Mouse (Mus musculus) left cerebral cortex, postnatal 36 days (tissue): ENCODE measurements around the gene Atf7. TPM values are rescaled to one million over a fixed set of nuclear protein-coding genes. Genes with fewer than 3 reads are reported as not detected.

Experiments
- DNase-seq, 2 experiments: peaks; one replicate each; pipeline ENCODE4 v3.0.0; 2021 to 2022; ENCODE audit warnings: low spot score in 2 of 2, mixed read lengths in 1 of 2
- intact Hi-C: fragments of 180-260 bp; cut with DNase I; formaldehyde crosslinking; loops from one replicate; pipeline ENCODE4 v1.15.1; 2025
- total RNA-seq, 2 experiments: library from RNA; stranded (reverse); gene quantifications; 2 replicates each; pipeline ENCODE4 v1.2.3; 2021

Gene Atf7
- total RNA-seq, 2 experiments from 2014 or later, result 27.1 to 43.0 TPM

DNA sequence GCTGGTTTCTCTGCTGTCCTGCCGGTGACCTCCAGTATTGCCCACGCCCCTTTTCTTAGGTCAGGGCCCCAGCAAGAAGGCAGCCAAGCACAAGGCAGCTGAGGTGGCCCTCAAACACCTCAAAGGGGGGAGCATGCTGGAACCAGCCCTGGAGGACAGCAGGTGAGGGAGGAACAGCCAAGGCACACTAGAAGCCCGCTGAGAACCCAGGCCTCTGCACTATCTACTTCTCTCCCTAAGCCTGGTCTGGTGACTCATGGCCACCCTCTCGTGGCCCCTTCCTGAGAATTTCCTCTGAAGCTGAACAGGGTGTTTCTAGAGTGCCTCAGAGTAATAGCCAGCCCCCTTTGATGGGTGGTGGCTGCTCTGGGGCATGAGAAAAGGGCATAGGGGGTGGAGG lies 104.8 kb downstream of the Atf7 start:
- DNase-seq, result no peak
- intact Hi-C loops, result loop anchor here (10.0 kb wide), 1 partner anchor 144 kb away; no protein-coding TSS in a partner anchor

DNA sequence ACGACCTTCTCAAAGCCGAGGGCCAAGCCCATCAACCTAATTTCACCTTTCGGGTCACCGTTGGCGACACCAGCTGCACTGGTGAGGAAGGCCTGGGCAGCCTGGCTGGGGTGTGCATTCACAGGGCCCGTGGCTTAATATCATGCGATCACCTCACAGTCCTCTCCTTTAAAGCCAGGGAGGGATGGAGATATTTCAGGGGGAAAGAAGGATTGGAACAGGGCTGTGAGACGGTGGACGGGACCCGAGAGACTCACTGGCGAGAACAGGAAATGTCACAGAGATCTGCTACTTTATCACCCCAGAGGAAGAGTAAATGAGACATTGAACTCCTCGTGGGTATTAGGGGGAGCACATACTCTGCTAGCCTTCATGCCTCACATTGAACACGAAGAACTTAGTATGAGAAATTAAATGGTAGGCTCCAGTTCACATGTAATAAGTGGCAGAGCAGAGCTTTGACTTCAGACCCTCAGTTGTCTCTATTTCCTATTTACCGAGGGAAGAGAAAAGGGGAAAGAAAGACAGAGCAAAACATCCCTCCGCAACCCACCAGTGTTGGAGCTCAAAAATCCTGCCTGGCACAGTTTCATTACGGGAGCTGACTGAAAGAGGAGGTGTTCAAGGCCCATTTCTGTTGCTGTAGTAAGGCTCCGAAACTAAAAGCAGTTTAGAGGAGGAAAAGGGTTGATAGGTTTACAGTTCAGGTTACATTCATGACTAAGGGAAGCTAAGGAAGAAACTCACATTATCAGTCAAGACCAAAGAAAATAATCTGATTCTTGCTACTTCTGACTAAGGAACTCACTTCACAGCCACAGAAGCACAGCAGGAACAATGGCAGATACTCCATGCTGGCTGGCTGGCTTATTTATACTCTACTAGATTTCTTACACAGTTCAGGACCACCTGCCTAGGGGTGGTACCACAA lies 105.8 kb downstream of the Atf7 start:
- intact Hi-C loops, result loop anchor here (2.0 to 10.0 kb wide), 2 partner anchors 67 to 145 kb away; no protein-coding TSS in a partner anchor
- no peak for DNase-seq

DNA sequence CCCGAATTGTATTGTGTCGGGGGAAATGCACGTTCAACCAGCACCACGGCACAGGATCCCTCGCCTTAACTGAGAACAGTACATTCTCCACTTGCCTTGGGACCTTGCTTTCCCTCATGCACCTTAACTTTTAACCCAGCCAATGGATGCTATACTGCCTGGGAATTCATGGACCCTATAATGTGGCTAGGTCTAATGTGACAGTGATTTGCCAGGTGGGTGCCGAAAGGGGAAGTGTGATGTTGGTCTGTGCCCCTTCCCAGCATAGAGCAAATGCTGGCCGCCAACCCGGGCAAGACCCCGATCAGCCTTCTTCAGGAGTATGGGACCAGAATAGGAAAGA lies 106.4 kb downstream of the Atf7 start:
- no peak for DNase-seq
- intact Hi-C loops, result loop anchor here (1.0 to 2.0 kb wide), 2 partner anchors 49 to 68 kb away; partner anchors contain the start of gene Pcbp2

DNA sequence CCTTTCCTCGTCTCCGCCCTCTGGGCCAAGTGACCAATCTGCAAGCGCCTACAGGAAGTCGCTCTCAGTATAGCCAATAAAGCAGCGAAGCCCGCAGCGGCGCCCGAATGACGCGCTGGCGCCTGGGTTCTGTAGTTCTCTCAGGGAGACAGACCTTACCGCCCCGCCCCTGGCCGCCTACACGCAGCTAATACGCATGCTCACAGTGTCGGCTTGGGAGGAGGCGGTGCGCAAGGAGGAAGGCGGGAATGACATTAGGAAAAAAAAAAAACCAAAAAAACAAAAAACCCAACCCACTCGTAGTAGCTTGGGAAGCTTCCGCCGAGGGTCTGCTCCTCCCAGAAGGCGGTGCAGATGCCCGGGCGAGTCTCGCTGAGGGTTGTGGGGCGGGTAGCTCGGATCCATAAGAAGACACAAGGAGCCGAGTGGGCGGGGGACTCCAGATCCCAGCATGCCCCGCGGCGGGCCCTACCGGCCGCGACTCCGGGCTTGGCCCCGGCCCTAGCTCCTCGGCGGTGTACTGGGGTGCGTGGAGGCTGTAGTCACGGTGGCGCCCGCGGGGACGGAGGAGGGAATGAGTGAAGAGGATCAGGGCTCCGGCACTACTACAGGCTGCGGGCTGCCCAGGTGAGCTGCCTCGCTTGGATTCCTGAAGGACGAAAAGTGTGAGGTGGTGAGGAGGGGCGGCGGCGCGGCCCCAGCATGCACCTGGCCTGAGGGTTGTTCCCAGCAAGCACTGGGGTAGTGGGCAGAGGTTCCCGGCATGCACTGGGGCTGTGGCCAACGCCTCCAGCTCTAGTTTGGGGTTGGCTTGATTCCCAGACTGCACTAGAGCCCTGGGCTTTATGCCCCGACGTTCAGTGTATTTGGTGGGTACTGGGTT lies 107.0 kb downstream of the Atf7 start, which contains the start of gene Tarbp2:
TSS of gene Tarbp2 (plus strand) at position 217 of the 883 bp plus-strand sequence.
- intact Hi-C loops, result loop anchor here (1.0 to 2.0 kb wide), 2 partner anchors 48 to 69 kb away; partner anchors contain the start of gene Pcbp2
- peak; percentile 100 for DNase-seq

DNA sequence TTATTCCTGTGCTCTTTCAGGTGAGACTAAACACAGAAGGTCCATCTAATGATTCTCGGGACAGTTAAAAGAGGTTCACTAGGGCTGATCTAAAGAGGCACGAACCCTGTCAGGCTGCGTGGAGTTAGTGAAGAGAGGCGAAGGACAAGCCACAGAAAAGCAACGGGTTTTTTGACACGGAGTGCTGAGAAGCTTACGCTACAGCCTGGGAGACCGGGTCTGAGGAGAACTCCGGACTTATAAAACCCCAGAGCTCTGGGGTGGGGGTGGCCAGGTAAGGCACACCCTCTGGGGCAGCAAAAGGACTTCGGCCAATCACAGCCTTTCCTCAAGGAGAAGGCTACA lies 107.7 kb downstream of the Atf7 start:
- intact Hi-C loops, result no loop called here
- DNase-seq, result no peak

DNA sequence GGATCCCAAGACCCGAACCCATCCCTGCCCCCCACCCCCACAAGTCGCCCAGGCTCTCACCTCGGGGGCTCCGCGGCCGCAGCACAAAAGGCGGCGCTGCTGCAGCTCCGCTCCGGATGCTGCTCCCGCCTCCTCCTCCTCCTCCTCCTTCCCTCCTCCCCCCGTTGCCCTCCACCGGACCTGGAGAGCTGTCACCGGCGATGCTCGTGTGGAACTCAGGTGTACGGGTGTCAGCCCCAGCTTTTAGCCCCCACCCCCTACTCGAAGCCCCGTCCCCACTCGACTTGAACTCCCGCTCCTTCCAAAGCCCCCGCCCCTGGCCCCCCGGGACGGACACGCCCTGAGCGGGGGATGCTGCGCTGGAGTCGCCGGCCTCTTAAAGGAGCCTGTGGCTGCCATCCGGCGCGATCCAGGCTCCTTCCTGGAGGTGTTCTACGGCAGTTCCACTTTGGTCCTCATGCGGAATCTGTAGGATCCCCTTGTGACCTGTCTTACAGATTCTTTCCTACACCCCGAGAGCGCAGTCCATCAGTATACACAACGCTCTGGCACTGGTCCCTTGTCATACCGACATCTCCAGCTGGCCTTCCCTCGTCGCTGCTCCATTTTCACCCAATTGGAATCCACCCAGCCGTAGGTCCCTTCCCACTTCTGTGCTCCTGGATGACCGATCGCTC lies 108.4 kb downstream of the Atf7 start, which contains the start of gene Map3k12:
TSS of gene Map3k12 (minus strand) at position 337 of the 677 bp plus-strand sequence.
- DNase-seq, result peak; percentile 84 to 86
- intact Hi-C loops, result no loop called here

DNA sequence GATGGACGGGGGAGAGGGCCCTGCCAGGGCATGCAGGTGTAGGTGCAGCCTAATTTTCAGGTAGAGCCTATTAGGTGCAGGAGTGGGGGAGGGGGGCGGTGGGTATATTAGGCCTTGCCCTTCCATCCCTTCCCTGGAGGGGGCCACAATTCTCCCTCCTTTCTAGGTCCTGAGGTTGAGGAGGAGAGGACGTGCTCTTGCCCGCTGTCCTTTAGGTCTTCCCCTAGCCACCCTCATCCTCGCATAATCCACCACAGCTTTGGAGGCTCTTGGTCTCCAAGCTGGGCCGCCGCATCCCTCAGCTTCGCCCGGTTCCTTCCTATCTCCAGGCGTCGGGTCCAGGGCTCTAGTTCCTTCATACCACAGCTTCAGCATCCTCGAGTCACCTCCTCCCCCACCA lies 109.0 kb downstream of the Atf7 start:
- DNase-seq, result peak in 1 of 2 experiments; percentile 42
- intact Hi-C loops, result no loop called here

DNA sequence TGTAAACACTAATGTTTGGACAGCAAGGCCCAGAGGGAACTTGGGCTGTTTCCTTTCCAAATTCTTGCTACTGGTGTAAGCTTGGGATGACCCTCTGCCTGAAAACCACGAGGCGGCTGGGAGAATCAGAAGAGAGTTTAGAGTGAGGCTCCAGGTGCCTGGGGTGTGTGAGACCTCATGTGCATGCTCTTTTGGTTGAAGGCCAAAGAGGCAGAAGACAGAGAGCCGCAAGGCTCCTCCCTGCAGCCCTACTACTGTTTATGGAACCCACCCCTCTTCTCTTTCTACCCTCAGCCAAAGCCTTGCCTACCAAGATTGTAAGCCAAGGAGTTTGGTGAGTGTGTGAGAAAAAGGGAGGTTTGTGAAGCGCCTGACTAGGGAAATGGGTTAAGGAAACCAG lies 109.5 kb downstream of the Atf7 start:
- intact Hi-C loops, result no loop called here

DNA sequence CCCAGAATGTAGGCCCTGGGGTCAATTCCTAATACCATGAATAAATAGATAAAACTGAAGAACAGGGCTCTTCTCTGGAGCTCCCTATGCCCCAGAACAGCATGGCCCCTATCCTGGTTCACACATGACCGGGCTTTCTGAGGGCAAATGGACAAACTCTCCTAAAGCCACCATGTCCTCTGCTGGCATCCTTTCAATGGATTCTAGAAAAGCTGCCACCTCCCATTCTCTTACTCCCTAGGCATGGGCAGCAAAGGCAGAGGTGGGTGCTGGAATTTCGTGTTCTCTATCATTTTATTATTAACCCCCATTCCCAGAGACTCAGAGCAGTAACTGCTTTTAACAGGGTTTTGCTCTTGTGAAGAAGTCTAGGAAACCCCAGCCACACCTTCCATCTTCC lies 110.0 kb downstream of the Atf7 start:
- intact Hi-C loops, result no loop called here
- DNase-seq, result no peak

More for the DNA sequence above, 109.5 kb downstream of the Atf7 start:
- no peak for DNase-seq

DNA sequence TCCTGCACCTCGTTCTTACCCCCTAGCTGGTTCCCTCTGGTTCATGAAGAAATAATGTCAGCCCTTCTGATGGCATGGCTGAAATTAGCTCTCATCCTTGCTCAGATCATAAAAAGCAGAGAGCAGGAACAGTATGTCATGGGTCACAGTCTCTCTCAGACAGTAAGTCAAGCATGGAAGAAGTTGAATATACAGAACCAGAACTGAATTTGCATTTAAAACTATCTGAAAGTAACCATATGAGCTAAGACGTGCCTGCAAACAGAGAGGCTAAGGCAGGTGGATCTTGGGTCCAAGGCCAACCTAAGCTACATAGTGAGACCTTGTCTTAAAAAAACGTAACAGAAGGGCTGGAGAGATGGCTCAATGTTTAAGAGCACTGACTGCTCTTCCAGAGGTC lies 112.3 kb downstream of the Atf7 start:
- intact Hi-C loops, result no loop called here
- DNase-seq, result no peak

DNA sequence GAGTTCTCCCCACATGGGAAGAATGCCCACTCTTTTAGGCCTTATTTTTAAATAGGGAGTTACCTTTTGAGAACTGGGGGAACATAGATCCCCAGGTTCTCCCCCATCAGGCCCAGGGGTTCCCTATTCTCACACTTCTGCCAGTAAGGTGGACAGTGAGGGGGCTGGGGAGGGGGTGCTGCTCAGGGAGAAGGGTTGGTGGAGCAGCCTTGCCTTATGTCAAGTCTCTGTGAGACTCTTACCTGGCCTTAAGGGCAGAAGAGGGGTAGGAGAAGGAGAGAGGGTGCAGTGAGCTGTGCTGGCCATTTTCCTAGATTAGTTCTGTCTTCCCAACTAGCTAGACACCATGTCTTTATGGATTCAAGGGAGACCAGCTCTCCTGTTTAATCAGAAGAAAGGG lies 112.8 kb downstream of the Atf7 start:
- intact Hi-C loops, result no loop called here
- DNase-seq, result no peak

DNA sequence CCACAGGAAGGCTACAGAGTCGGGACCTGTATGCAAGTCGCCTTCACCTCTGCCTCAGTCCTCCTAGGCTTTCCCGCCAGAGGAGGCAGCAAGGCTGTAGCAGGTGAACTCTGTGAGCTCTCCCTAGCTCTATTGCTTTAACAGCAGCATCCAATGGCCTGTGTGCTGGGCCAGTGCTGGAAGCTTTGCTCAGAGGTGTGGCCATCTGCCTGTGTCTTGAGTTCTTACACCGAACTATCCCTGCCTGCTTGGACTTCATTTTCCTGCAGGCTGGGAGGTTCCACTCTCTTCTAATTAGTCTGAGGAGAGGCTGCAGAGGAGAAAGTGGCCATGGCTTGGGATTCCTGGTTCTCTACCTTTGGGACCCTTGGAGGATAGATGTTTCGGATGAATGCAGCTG lies 113.3 kb downstream of the Atf7 start:
- intact Hi-C loops, result no loop called here
- DNase-seq, result peak in 1 of 2 experiments; percentile 12

DNA sequence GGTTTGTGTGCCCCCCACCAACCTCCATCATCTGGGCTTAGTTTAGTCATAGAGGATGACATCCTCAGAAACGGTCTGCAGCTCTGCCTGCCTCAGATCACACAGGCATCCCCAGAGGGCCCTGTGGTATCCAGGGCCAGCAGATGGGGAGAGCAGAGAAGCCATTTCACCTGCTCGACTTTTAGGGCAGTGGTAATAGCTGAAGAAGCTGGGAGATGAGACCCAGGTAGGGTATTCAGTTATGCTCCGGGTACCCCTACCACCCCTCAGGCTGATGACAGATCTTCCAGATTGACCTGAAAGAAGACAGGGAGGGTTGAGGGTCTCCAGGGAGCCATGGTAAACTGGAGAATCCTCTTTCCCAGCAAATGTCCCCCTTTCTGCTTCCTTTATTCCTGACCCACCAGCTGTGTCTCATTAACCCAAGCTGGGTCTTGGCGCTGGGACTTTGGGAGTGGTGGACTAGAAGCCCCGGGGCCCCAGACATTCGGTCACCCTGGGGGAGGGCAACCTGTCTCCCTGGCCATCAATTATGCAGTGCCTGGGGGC lies 113.9 kb downstream of the Atf7 start:
- no peak for DNase-seq
- intact Hi-C loops, result no loop called here

DNA sequence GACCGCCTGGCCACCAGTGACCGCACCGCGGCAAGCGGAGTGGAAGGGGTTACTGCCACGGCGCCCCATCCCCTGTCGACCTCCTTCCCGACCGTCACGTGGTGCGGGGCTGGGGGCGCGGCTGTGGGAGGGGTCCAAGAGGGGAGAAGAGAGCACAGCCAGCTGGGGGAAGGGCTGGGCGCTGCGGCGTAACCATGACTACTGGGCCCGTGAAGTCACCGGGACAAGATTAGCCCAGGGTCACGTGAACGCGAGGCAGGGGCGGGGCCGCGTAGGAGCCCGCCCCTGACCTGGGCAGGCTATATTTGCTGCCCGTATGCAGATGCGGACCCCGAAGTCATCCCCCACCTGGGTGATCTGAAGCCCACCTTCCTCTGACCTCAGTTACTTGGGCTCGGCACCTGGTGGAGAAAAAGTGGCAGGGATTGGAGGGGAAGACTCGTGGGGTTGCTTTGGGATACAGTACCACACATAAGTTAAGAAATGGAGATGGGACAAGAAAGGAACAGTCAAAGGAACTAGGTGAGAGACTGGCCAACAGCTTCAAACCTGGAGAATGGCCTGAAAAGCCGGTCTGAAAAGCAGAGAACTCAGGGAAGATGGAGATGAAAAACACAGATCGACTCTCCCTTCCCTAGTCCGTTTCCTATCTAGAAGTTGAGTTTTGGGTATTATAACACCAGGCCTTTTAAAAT lies 114.5 kb downstream of the Atf7 start:
- intact Hi-C loops, result no loop called here
- peak; percentile 84 to 87 for DNase-seq

DNA sequence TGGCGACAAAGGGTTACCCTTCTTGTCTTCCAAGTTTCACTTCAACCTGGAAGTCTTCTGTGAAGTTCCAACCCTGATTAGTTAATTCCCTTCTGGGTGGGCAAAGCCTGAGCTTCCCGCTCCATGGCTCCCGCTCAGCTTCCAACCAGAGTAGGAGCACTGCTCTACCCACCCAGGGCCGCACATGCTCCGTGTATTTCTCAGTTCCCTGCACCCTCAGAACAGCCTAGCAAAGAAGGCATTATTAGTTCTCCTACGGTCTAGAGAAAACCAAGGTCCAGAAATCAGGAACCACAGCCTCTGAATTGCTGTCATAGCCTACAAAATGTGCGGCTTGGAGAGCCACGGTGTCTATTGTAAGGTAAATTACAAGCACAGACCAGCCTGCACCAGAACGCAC lies 115.2 kb downstream of the Atf7 start:
- peak in 1 of 2 experiments; percentile 34 for DNase-seq
- intact Hi-C loops, result no loop called here

DNA sequence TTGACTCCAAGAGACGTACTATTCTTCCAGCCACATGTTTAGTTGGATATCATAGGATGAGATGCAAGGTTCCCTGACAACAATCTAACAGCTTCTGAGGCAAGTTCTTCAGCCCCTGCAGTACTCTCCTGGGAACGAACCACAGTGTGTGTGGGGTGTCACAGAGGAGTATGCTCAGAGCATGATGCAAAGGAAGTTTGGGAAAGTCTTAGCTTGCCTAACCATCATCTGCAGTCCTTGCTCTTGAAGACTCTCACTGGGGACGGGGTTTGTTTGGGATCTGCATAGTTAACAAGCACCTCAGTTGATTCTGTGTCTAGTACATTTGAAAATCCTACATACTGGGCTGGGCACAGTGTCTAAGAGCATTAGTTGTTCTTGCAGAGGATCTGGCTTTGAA lies 116.9 kb downstream of the Atf7 start:
- intact Hi-C loops, result no loop called here
- no peak for DNase-seq

DNA sequence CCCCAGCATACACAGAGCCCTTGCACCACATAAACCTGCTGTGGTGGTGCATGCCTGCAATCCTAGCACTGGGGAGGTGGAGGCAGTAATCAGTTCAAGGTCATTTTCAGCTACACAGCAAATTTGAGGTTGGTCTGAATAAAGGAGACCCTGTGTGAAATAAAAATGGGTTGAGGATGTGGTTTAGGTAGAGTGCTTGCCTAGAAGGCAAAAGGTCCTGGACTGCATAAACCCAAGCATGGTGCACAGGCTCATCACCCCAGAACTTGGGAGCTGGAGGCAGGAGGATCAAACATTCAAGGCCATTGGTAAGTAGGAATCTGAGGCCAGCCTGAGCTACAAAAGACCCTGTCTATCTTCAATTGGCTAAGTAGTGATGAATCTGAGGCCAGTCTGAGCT lies 117.7 kb downstream of the Atf7 start:
- no peak for DNase-seq
- intact Hi-C loops, result no loop called here

DNA sequence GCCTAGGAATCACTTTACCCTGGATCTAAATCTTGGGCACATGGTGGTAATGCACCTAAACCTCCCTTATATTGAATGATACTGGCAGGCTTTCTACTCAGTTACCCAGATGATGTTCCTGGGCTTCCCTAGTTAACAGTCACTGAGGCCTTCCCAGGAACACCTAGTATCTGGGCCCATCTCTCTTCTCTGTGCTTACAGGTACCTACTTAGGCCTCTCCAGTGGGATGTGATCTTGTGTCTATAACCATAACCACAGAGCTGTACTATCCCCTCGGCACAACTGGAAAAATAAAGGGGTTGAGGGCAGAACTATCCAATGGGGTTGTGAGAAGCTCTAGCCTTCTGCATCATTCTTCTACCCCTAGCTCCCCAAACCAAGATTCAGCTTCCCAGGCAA lies 118.4 kb downstream of the Atf7 start:
- intact Hi-C loops, result no loop called here

DNA sequence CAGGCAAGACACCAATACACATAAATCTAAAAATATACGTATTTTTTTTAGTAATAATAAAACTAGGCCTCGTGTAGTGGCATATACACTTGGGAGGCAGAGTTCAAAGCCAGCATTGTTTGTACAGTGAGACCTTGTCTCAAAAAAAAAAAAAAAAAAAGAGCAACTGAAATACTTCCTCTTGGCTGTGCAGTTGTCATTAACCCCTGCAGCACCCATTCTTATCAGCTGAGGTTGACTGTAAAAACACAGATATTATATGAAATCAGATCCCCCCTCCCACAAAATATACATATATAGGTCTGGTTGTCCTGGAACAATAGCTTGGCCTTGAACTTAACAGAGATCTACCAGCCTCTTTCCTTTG lies 118.8 kb downstream of the Atf7 start:
- intact Hi-C loops, result no loop called here
- no peak for DNase-seq

More for the DNA sequence above, 118.4 kb downstream of the Atf7 start:
- DNase-seq, result no peak
